ENCODE assay signal across 13 mouse cellular contexts in genomic region chr17:46589635-46590314, GRCm38 (mm10). TPM values are rescaled to one million over a fixed set of nuclear protein-coding genes. Genes with fewer than 3 reads are reported as not detected.
A peak's percentile ranks its signal among the peaks of the same experiment; 100 is the strongest.
DNase-seq lines count a peak whose midpoint lies in the region; ATAC-seq and TF ChIP-seq lines count a peak whose summit lies in the region.
"Had no signal": no experiment of that assay in that cellular context is flagged by ENCODE, and none has a peak within 500 bp of the region (broad histone marks: within the 10 kb centered on the region; RNA-seq: fewer than 3 reads in every experiment).

No protein-coding gene starts in this region.

- TF ChIP-seq CTCF in heart, adult 2 months (IDR thresholded peaks at IDR 0.05), result peak; percentile 54
- TF ChIP-seq CTCF in lung, embryonic 14.5 days (IDR thresholded peaks at IDR 0.05; ENCODE audit: low read depth), result no peak

- no peaks in the 10 kb centered on the region for H3K9me3 ChIP-seq in heart, embryonic 11.5 days (replicated peaks; ENCODE audit: control insufficient read depth, low read length)
- no peaks in the 10 kb centered on the region for H3K9me3 ChIP-seq in lung, embryonic 14.5 days (ENCODE audit: low read depth, low read length)
- no peaks in the 10 kb centered on the region for H3K9me3 ChIP-seq in stomach, embryonic 16.5 days (replicated peaks; ENCODE audit: control insufficient read depth, low read length)
- H3K9me3 ChIP-seq: forebrain, embryonic 15.5 days; midbrain, embryonic 13.5 days; neural tube, embryonic 13.5 days had no signal

- no peak overlapping the region for H3K27ac ChIP-seq in heart, adult 2 months
- H3K27ac ChIP-seq in heart, embryonic 11.5 days (ENCODE audit: low read depth, low read length), result no peak overlapping the region
- H3K27ac ChIP-seq in lung, embryonic 14.5 days (ENCODE audit: low read depth), result no peak overlapping the region
- H3K27ac ChIP-seq in stomach, embryonic 16.5 days (ENCODE audit: low read length), result peak overlapping the region; percentile 21
- H3K27ac ChIP-seq: forebrain, embryonic 15.5 days; midbrain, embryonic 13.5 days; neural tube, embryonic 13.5 days had no signal

- TF ChIP-seq POLR2A in heart, adult 2 months (IDR thresholded peaks at IDR 0.05; ENCODE audit: insufficient read depth, low read depth, low read length), result no peak

- no peaks in the 10 kb centered on the region for H3K36me3 ChIP-seq in heart, adult 2 months (ENCODE audit: control insufficient read depth, insufficient read depth, low read length)
- H3K36me3 ChIP-seq in heart, embryonic 11.5 days (ENCODE audit: control insufficient read depth, insufficient read depth, low read length), result peaks cover 27% of the 10 kb centered on the region
- H3K36me3 ChIP-seq in lung, embryonic 14.5 days (ENCODE audit: insufficient read depth), result peaks cover 65% of the 10 kb centered on the region
- H3K36me3 ChIP-seq in stomach, embryonic 16.5 days (ENCODE audit: control insufficient read depth, insufficient read depth, low read length), result peaks cover 7% of the 10 kb centered on the region; the same call in 1 of the 2 replicates

- no peak for DNase-seq in heart, adult 2 months
- DNase-seq in lung, embryonic 14.5 days, result peak; percentile 24
- DNase-seq in lung, postnatal 4 days, result no peak
- peak; percentile 68 to 78 for DNase-seq in cerebellum, postnatal 14 days
- no peak for DNase-seq in right cerebral cortex, postnatal 25 days
- no peak for DNase-seq in thymus, postnatal 0 days (ENCODE audit: low spot score)
- DNase-seq: heart, postnatal 36 days; lung, postnatal 10 days had no signal

- H3K9ac ChIP-seq in heart, adult 2 months (ENCODE audit: low read depth, low read length), result no peak overlapping the region
- H3K9ac ChIP-seq in heart, embryonic 11.5 days (ENCODE audit: low read depth, low read length), result no peak overlapping the region
- no peak overlapping the region for H3K9ac ChIP-seq in lung, embryonic 14.5 days
- no peak overlapping the region for H3K9ac ChIP-seq in stomach, embryonic 16.5 days (ENCODE audit: low read length)
- H3K9ac ChIP-seq: forebrain, embryonic 15.5 days; midbrain, embryonic 13.5 days; neural tube, embryonic 13.5 days had no signal

- no peak overlapping the region for H3K4me3 ChIP-seq in heart, adult 2 months
- H3K4me3 ChIP-seq in heart, embryonic 11.5 days (ENCODE audit: low read depth, low read length), result no peak overlapping the region
- H3K4me3 ChIP-seq in lung, embryonic 14.5 days (ENCODE audit: low read depth, low read length), result no peak overlapping the region
- no peak overlapping the region for H3K4me3 ChIP-seq in stomach, embryonic 16.5 days (replicated peaks; ENCODE audit: low read length)
- H3K4me3 ChIP-seq: forebrain, embryonic 15.5 days; midbrain, embryonic 13.5 days; neural tube, embryonic 13.5 days had no signal

- H3K79me2 ChIP-seq in heart, adult 2 months (replicated peaks; ENCODE audit: control insufficient read depth, insufficient read depth, low read length), result no peaks in the 10 kb centered on the region

- no peaks in the 10 kb centered on the region for H3K27me3 ChIP-seq in heart, adult 2 months (ENCODE audit: control insufficient read depth, insufficient read depth, low read length)
- no peaks in the 10 kb centered on the region for H3K27me3 ChIP-seq in heart, embryonic 11.5 days (ENCODE audit: control insufficient read depth, insufficient read depth, low read length)
- no peaks in the 10 kb centered on the region for H3K27me3 ChIP-seq in lung, embryonic 14.5 days (ENCODE audit: insufficient read depth, low read length)
- H3K27me3 ChIP-seq in stomach, embryonic 16.5 days (ENCODE audit: control insufficient read depth, insufficient read depth, low read length), result no peaks in the 10 kb centered on the region
- H3K27me3 ChIP-seq: forebrain, embryonic 15.5 days; midbrain, embryonic 13.5 days; neural tube, embryonic 13.5 days had no signal

- no peaks in the 10 kb centered on the region for H3K4me1 ChIP-seq in heart, adult 2 months (ENCODE audit: control insufficient read depth, insufficient read depth, low read length)
- peaks cover 10% of the 10 kb centered on the region; the same call in 1 of the 2 replicates for H3K4me1 ChIP-seq in heart, embryonic 11.5 days (ENCODE audit: control insufficient read depth, insufficient read depth, low read length)
- H3K4me1 ChIP-seq in lung, embryonic 14.5 days (ENCODE audit: insufficient read depth), result no peaks in the 10 kb centered on the region
- peaks cover 21% of the 10 kb centered on the region for H3K4me1 ChIP-seq in stomach, embryonic 16.5 days (ENCODE audit: control insufficient read depth, insufficient read depth, low read length)
- H3K4me1 ChIP-seq: forebrain, embryonic 15.5 days had no signal

- TF ChIP-seq EP300 in heart, adult 2 months (IDR thresholded peaks at IDR 0.05; ENCODE audit: insufficient read depth, low read depth, low read length), result no peak

- 77% methylated on average over 16 of the region's 16 CpGs for WGBS in heart, adult 2 months
- 84% methylated on average over 16 of the region's 16 CpGs for WGBS in heart, embryonic 11.5 days (ENCODE audit: insufficient replicate concordance)
- 83% methylated on average over 16 of the region's 16 CpGs for WGBS in lung, embryonic 14.5 days
- 86% methylated on average over 16 of the region's 16 CpGs for WGBS in stomach, embryonic 16.5 days

- ATAC-seq in heart, embryonic 11.5 days (replicated peaks; ENCODE audit: insufficient number of reproducible peaks, low FRiP score, low TSS enrichment), result no peak
- no peak for ATAC-seq in lung, embryonic 14.5 days (ENCODE audit: insufficient read depth)
- ATAC-seq in stomach, embryonic 16.5 days (ENCODE audit: insufficient read depth, low FRiP score), result no peak
- ATAC-seq: forebrain, embryonic 15.5 days; midbrain, embryonic 13.5 days had no signal

- intact Hi-C loops in heart, adult 2 months (cut with DNase I), result loop anchor here (1.0 kb wide), 1 partner anchor 64 kb away; no protein-coding TSS in a partner anchor

- no peak overlapping the region for H3K4me2 ChIP-seq in heart, embryonic 11.5 days
- H3K4me2 ChIP-seq in lung, embryonic 14.5 days, result no peak overlapping the region
- 0 out of 2 replicates have a peak overlapping the region, but pooled peaks have one; percentile 1 for H3K4me2 ChIP-seq in stomach, embryonic 16.5 days (ENCODE audit: low read depth, low read length)
- H3K4me2 ChIP-seq: forebrain, embryonic 15.5 days; midbrain, embryonic 13.5 days; neural tube, embryonic 13.5 days had no signal

RNA-seq across cellular contexts. Expression of gene Srf, which starts 33.8 kb away (rescaled TPM):
- total RNA-seq in heart, adult 2 months (2021), result 100 to 1,000 TPM in 1 of 2 experiments, 10 to 100 TPM in 1; 91.5 to 106 TPM
- polyA plus RNA-seq in heart, adult 2 months (2012; rRNA removed), result 223 and 227 TPM in 2 replicates
- polyA plus RNA-seq in heart, embryonic 11.5 days (2014; fragmentation: Nextera tagmentation; extraction: Ambion mirVana), result 14.6 and 15.0 TPM in 2 replicates
- 11.4 and 15.1 TPM in 2 replicates for polyA plus RNA-seq in lung, embryonic 14.5 days (2014; fragmentation: Nextera tagmentation; extraction: Ambion mirVana)
- 7.0 and 8.9 TPM in 2 replicates for polyA plus RNA-seq in stomach, embryonic 16.5 days (2015; fragmentation: Nextera tagmentation; extraction: Ambion mirVana)
- 5.0 and 7.5 TPM in 2 replicates for polyA plus RNA-seq in thymus, postnatal 0 days (2015; fragmentation: Nextera tagmentation; extraction: Ambion mirVana)

RNA-seq across cellular contexts. Expression of gene Ptk7, which starts 39.5 kb away (rescaled TPM):
- 1 to 10 TPM; 2.6 TPM for total RNA-seq in heart, adult 2 months (2021)
- polyA plus RNA-seq in heart, adult 2 months (2012; rRNA removed), result 2.8 and 3.1 TPM in 2 replicates
- polyA plus RNA-seq in heart, embryonic 11.5 days (2014; fragmentation: Nextera tagmentation; extraction: Ambion mirVana), result 18.8 and 22.8 TPM in 2 replicates
- polyA plus RNA-seq in lung, embryonic 14.5 days (2014; fragmentation: Nextera tagmentation; extraction: Ambion mirVana), result 79.5 and 99.3 TPM in 2 replicates
- polyA plus RNA-seq in stomach, embryonic 16.5 days (2015; fragmentation: Nextera tagmentation; extraction: Ambion mirVana), result 93.9 and 94.9 TPM in 2 replicates
- 24.7 and 25.1 TPM in 2 replicates for polyA plus RNA-seq in thymus, postnatal 0 days (2015; fragmentation: Nextera tagmentation; extraction: Ambion mirVana)

RNA-seq across cellular contexts. Expression of gene Cul9, which starts 43.6 kb away (rescaled TPM):
- total RNA-seq in heart, adult 2 months (2021), result 10 to 100 TPM; 21.6 to 21.9 TPM
- polyA plus RNA-seq in heart, adult 2 months (2012; rRNA removed), result 20.1 and 22.7 TPM in 2 replicates
- polyA plus RNA-seq in heart, embryonic 11.5 days (2014; fragmentation: Nextera tagmentation; extraction: Ambion mirVana), result 2.5 and 4.4 TPM in 2 replicates
- polyA plus RNA-seq in lung, embryonic 14.5 days (2014; fragmentation: Nextera tagmentation; extraction: Ambion mirVana), result 2.8 and 2.9 TPM in 2 replicates
- 3.2 and 4.0 TPM in 2 replicates for polyA plus RNA-seq in stomach, embryonic 16.5 days (2015; fragmentation: Nextera tagmentation; extraction: Ambion mirVana)
- polyA plus RNA-seq in thymus, postnatal 0 days (2015; fragmentation: Nextera tagmentation; extraction: Ambion mirVana), result 2.5 and 2.8 TPM in 2 replicates

RNA-seq across cellular contexts. Expression of gene Klc4, which starts 56.0 kb away (rescaled TPM):
- 10 to 100 TPM; 23.5 to 25.7 TPM for total RNA-seq in heart, adult 2 months (2021)
- polyA plus RNA-seq in heart, adult 2 months (2012; rRNA removed), result 20.9 and 22.3 TPM in 2 replicates
- 16.5 and 18.0 TPM in 2 replicates for polyA plus RNA-seq in heart, embryonic 11.5 days (2014; fragmentation: Nextera tagmentation; extraction: Ambion mirVana)
- 20.2 and 21.4 TPM in 2 replicates for polyA plus RNA-seq in lung, embryonic 14.5 days (2014; fragmentation: Nextera tagmentation; extraction: Ambion mirVana)
- 41.4 and 46.7 TPM in 2 replicates for polyA plus RNA-seq in stomach, embryonic 16.5 days (2015; fragmentation: Nextera tagmentation; extraction: Ambion mirVana)
- polyA plus RNA-seq in thymus, postnatal 0 days (2015; fragmentation: Nextera tagmentation; extraction: Ambion mirVana), result 17.7 and 18.4 TPM in 2 replicates

RNA-seq across cellular contexts. Expression of gene Mrpl2, which starts 56.3 kb away (rescaled TPM):
- 100 to 1,000 TPM; 112 to 132 TPM for total RNA-seq in heart, adult 2 months (2021)
- 71.5 and 87.8 TPM in 2 replicates for polyA plus RNA-seq in heart, adult 2 months (2012; rRNA removed)
- 110 and 119 TPM in 2 replicates for polyA plus RNA-seq in heart, embryonic 11.5 days (2014; fragmentation: Nextera tagmentation; extraction: Ambion mirVana)
- polyA plus RNA-seq in lung, embryonic 14.5 days (2014; fragmentation: Nextera tagmentation; extraction: Ambion mirVana), result 113 and 114 TPM in 2 replicates
- polyA plus RNA-seq in stomach, embryonic 16.5 days (2015; fragmentation: Nextera tagmentation; extraction: Ambion mirVana), result 94.1 and 99.9 TPM in 2 replicates
- 110 and 113 TPM in 2 replicates for polyA plus RNA-seq in thymus, postnatal 0 days (2015; fragmentation: Nextera tagmentation; extraction: Ambion mirVana)

Comparison
In these comparisons a context has a peak if more than half of its experiments do, and no peak if none do; other contexts are left out.
1. DNase-seq: peak in lung, embryonic 14.5 days (single experiment) and cerebellum, postnatal 14 days (2 of 2); none in heart, adult 2 months (0 of 2), lung, postnatal 4 days (0 of 2), right cerebral cortex, postnatal 25 days (single experiment) and thymus, postnatal 0 days (single experiment).
2. RNA of gene Srf, which starts 33.8 kb away (polyA plus RNA-seq): 223 to 227 TPM in heart, adult 2 months; 11.4 to 15.1 TPM in lung, embryonic 14.5 days, 14.6 to 15.0 TPM in heart, embryonic 11.5 days, 7.0 to 8.9 TPM in stomach, embryonic 16.5 days and 5.0 to 7.5 TPM in thymus, postnatal 0 days; every median in the first group is over 10 times any median in the second.